Mouse (Mus musculus) lung, adult 18-20 months (tissue): ENCODE measurements around the gene Slc25a45.

ENCODE experiments used
- DNase-seq, 2 experiments: peaks; one replicate each; pipeline ENCODE4 v3.0.0; 2022; ENCODE audit warnings: mixed read lengths in 2 of 2

Gene Slc25a45

GRCm38 (mm10) chr19:5893282-5894001, 15.8 kb downstream of the Slc25a45 start:
- no peak for DNase-seq

- DNase-seq = peak; percentile 95 to 96
Observed at GRCm38 (mm10) chr19:5894002-5894678, 16.5 kb downstream of the Slc25a45 start, which contains the start of gene Tigd3. Gene Tigd3 (minus strand): TSS chr19:5894149.

- DNase-seq = no peak
Observed at GRCm38 (mm10) chr19:5907275-5907674, 29.7 kb downstream of the Slc25a45 start.

- DNase-seq = no peak
Observed at GRCm38 (mm10) chr19:5910221-5910620, 32.6 kb downstream of the Slc25a45 start.

GRCm38 (mm10) chr19:5911430-5912102, 34.0 kb downstream of the Slc25a45 start:
- DNase-seq = no peak

- DNase-seq = peak; percentile 98 to 99
Observed at GRCm38 (mm10) chr19:5912103-5913006, 34.7 kb downstream of the Slc25a45 start.

GRCm38 (mm10) chr19:5913007-5913719, 35.6 kb downstream of the Slc25a45 start, which contains the start of gene Dpf2:
Gene Dpf2 (minus strand): TSS chr19:5913010.
- DNase-seq = no peak

GRCm38 (mm10) chr19:5921715-5922114, 44.1 kb downstream of the Slc25a45 start:
- DNase-seq = peak; percentile 43 to 62

- DNase-seq = peak; percentile 48 to 69
Observed at GRCm38 (mm10) chr19:5922119-5922942, 44.7 kb downstream of the Slc25a45 start.

- DNase-seq = no peak
Observed at GRCm38 (mm10) chr19:5922963-5923362, 45.4 kb downstream of the Slc25a45 start.

GRCm38 (mm10) chr19:5923990-5924712, 46.5 kb downstream of the Slc25a45 start:
- DNase-seq = peak; percentile 86 to 91

GRCm38 (mm10) chr19:5924713-5925093, 47.1 kb downstream of the Slc25a45 start, which contains the start of gene Cdc42ep2:
Gene Cdc42ep2 (minus strand): TSS chr19:5924816.
- peak; percentile 97 to 98 for DNase-seq

- no peak for DNase-seq
Observed at GRCm38 (mm10) chr19:5925311-5925855, 47.8 kb downstream of the Slc25a45 start.

GRCm38 (mm10) chr19:5927026-5927425, 49.4 kb downstream of the Slc25a45 start:
- no peak for DNase-seq

GRCm38 (mm10) chr19:5927532-5927931, 49.9 kb downstream of the Slc25a45 start:
- DNase-seq = no peak

GRCm38 (mm10) chr19:5928104-5928503, 50.5 kb downstream of the Slc25a45 start:
- no peak for DNase-seq

- DNase-seq = no peak
Observed at GRCm38 (mm10) chr19:5928546-5928945, 50.9 kb downstream of the Slc25a45 start.

- DNase-seq = peak; percentile 77 to 80
Observed at GRCm38 (mm10) chr19:5929634-5930596, 52.3 kb downstream of the Slc25a45 start.
